Mouse (Mus musculus): Measurements from ENCODE around the gene Bhlhe41. TPM values are rescaled to one million over a fixed set of nuclear protein-coding genes. Genes with fewer than 3 reads are reported as not detected.
A peak's percentile ranks its signal among the peaks of the same experiment; 100 is the strongest.

Gene Bhlhe41
- polyA plus RNA-seq (2012; rRNA removed): 20.6 and 25.2 TPM in 2 replicates

DNA sequence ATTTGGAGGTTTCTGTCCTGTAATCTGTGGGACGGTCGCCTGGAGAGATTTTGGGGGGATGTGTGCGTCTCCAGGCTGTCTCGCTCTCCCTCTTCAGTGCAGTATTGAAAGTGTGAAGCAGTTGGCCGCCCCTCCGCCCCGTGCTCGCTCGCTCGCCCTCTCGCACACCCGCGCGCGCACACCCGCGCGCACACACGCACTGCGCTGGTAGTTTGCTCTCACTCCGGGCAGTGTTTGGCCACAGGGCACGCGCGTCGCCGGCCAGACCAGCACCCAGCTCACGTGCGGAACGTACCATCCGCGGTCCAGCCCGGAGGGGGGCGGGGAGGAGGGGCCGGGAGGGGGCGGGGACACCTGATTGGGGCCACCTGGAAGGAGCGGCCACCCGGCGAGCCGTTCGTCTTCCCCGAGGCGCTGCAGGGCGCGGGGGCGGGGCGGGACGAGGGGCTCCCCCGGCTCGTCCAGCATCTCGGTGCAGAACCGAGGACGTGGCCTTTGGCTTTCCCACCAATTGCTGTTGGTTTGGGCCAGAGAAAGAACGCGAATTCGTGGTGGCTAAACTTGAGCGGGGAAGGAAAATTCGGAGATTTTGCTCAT, at the start of gene Bhlhe41:
TSS of gene Bhlhe41 (minus strand) at position 270 of the 597 bp plus-strand sequence.
- DNase-seq (ENCODE audit: extremely low spot score in 1 of 2, low spot score in 1 of 2): peak in 1 of 2 experiments; percentile 77

DNA sequence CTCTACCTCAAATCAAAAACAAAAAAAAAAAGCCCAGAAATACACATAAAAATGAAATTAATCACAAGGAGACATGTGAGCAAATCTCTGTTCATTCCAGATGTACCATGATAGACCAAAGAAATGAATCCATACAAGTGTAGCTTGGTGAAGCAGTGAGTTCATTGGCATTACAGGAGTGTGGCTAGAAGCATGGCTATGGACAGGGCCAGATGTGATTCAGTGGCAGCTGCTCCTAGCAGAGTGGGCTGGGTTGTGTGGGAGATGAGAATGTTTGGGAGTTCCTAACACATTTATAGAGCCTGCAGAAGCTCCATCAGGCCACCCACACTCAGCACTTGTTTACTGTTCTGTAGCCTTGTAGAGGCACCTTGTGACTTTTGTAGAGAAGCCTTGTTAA, 46.9 kb upstream of the Bhlhe41 start:
- no peak for DNase-seq (ENCODE audit: extremely low spot score in 1 of 2, low spot score in 1 of 2)

DNA sequence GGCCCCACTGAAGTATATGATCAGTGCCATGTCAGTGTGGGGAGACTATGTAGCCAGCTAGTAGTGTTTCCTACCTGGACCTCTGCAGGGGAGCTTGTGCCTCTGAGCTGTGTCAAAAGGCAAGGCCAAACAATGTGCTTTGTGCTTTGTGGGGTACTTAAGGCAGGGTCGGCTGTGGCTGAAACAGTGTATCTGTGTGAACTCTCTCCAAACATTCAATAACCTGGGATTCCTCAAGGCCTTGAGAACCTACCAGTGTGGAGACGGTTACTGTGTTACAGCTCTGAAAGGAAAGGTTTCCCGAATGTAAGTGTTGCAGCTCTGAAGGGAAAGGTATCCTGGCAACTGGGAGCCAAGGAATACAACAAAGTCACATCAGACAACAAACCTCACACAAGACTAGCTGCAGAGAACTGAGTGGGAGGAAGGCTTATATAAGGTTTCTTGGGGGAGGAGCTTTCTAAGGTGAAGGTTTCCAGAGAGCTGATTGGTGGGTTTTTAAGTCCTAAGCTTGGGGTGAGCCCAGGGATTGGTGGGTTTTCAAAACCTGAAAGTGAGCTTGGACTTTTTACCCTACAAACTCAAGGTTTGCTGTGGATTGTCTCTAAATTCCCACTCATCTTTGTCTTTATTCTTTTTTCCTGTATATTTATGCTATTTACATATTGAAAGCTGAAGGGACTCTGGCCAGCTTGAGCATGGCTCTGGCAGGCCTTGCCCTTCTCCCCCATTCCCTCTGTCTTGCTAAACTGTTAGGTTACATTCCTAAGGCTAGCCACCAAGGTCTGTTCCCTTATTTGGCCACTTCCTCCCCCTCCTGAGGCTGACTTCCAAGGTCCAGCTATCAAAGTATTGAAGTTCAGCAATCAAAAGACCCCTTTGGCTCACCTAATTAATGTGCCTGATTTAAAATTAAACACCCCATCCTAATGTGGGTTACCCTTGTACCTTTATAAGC, 45.4 kb upstream of the Bhlhe41 start:
- peak in 1 of 2 experiments; percentile 17 for DNase-seq (ENCODE audit: extremely low spot score in 1 of 2, low spot score in 1 of 2)

DNA sequence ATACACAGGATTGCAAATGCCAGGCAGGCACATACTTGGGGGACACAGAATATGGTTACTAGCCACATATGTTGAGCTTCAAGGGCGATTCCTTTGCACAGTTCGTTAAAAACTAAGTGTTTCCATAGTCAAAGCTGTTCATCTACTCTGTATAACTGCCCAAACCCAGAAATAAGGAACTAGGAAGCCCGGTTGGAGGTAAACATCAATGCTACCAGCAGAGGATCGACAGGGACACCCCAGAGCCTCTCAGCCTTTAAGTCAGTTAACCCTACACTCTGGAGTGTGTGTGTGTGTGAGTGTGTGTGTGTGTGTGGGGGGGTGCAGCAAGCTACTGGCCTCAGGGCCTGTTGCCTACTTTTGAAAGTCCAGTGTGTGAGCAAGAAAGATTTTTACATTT, 44.6 kb upstream of the Bhlhe41 start:
- DNase-seq (ENCODE audit: extremely low spot score in 1 of 2, low spot score in 1 of 2): no peak

DNA sequence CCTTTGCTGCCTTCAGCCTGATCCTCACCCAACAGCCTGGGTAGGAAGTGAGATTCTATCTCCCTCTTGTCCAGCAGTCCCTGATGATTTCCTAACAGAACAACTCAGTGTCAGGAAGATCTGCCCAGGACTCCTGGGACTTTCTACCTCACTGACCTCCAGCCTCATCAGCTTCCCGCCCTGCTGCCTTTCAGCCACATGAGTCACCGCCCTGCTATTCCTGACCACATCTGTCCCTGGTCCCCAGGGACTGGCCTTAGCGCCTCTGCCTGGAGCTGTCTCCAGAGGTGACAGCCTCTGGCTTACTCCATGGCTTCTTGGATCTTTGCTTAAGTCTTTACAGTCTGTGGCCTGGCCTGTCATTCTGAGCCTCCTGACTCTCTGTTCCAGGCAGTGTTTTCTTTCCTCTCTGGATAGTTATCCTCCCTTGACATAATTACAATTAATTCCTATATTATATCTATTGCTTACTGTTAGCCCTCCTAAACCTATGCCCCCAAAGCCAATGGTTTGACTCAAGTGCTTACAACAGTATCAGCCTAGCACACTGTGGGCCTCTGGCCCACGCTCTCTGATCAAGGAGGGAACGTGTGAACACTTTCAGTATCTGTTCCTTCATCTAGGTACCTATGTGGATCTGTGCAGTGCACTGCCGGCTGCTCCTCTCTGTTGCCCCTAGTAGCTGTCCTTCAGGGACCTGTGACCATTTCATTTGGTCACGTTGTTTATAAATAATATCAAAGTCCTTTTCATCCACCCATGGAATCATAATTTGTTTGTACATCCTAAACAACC, 40.9 kb upstream of the Bhlhe41 start:
- DNase-seq (ENCODE audit: extremely low spot score in 1 of 2, low spot score in 1 of 2): no peak

DNA sequence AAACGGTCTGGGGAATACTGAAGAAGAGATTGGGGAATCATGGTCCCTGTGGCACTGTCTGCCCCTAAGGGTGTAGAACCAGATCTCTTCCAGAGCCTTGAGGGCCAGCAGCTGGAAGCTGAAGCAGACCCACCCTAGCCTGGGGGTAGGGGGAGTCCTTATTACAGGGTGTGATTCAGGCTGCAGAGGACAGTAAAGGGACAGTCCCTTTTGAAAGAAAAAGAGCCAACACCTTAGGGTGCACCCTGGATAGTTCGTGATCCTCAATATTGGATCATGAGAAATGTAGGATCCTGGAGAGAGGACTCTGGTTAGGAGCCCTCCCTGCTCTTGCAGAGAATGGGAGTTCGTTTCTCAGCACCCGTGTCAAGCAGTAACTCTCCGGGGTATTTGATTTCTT, 39.3 kb upstream of the Bhlhe41 start:
- no peak for DNase-seq (ENCODE audit: extremely low spot score in 1 of 2, low spot score in 1 of 2)

DNA sequence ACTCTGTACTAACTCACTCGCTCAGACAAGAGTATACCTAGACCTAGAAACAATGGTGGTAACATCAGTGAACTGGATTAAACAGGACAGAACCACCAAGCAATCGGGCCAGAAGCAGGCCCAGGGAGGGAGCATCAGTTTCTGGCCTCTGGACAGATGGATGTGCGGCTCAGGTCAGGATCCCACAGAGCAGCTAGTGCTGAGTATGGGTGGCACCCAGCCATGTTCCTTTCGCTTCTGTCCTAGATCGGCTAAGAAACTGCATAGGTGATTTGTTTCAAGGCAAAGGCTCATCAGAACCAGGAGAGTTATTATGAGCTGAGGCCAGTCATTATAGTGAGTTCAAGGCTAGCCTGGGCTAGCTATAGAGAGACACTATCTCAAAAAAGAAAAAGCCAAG, 38.8 kb upstream of the Bhlhe41 start:
- DNase-seq (ENCODE audit: extremely low spot score in 1 of 2, low spot score in 1 of 2): no peak

DNA sequence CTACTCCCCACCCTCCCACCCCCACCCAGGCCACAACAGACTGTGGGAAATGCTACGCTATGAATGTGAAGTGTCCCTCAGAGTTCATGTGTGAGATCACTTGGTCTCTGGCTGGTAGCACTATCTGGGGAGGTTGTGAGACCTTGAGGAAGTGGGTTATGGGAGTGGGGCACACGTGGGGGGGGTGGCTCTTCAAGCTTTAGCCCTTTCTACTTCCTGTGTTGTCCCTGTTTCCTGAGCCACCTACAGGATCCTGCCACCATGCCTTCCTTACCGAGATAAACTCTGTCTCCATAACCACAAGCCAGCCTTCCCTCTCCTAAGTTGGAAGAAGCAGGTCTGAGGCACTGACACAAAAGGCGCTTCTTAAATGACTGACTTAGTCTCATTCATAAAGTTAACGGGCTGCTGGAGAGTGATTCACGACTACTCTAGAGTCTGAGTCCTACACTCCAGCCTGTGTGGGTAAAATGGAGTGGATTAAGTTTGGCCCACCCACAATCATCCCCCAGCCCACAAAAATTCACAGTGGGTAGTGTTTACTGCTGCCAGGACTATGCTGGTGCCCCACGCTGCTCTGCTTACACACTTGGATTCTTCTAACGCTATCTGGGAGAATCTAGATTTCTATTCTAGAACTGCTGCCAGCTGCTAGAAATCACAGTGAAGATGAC, 29.4 kb upstream of the Bhlhe41 start:
- DNase-seq (ENCODE audit: extremely low spot score in 1 of 2, low spot score in 1 of 2): no peak

DNA sequence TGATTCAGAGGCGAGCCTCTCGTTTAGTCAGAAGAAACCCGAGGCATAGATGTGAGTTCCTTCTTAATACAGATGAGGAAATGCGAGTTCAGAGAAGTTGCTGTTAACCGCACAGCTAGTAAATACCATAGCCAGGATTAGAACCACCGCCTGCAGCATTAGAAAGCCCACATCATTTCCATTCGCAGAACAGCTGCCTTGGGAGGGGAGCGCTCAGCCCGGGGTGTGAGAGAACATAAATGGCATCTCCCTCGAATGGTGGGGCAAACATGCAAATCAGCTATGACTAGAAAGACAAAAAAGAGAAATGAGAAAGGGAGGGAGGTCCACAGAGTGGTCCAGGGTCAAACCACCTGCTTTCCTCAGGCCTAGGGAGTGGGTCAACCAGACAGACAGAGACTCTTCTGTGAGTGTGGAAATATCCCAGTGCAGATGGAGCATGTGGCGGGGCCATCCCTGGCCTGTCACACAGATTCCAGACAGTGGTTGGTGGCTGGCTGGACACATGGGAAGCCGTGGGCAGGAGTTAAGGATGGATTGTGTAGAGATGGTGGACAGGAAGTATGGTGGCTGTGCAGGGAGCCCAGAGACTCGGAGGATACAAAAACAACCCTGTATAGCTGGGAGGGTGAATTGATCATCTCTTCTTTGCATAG, 28.1 kb upstream of the Bhlhe41 start:
- no peak for DNase-seq (ENCODE audit: extremely low spot score in 1 of 2, low spot score in 1 of 2)

DNA sequence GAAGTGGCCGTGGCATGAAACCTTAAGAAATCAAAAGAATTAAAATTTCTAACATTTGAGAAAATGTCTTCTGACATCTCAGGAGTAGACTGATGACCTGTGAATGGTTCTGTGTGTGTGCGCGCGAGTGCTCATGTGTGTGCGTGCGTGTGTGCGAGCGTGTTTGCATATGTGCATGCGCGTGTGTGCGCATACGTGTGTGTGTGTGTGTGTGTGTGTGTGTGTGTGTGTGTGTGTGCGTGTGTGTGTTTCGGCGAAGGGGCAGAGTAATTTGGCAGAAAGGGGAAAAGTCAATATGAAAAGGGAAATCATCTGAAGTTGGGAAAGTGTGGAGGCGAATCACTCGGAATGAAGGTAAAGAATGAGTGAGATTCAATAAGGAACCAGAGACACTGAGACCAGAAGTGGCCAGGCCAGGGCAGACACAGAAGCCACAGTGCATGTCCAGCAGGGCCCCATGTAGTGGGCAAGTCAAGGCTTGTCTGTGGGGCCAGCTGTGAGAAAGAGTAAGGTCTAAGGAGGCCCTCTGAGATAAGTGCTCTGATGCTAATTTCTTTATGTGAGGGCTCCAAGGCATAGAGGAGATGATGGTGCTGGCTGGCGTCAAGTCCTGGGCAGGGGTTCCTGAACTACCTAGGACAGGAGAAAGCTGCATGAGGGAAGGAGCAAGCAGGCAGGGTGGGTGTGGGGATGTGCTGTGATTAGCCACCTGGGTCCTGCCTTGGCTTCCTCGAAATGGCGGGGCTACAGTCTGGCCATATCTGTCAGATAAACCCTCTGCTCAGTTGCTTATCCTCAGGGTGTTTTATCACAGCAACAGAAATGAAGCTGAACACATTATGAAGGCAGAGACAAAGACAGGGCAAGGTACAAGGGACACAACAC, 27.3 kb upstream of the Bhlhe41 start:
- DNase-seq (ENCODE audit: extremely low spot score in 1 of 2, low spot score in 1 of 2): no peak

DNA sequence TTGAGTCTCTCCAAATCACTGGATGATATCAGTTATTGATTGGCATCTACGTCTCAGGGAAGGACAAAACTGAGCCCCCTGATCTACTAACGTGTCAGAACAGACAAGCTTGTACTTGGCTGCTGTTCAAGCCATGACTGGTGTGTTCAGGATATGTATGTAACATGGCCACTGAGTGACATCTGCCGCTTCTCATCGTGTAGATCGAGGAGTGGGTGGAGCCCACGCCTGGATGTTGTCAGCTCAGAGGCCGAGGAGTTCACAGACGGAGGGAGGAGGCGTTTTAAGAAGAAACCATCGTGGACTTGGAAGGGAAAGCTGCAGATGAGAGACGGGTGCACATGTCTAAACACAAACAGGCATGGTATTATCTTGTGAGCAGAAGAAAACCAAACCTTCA, 26.6 kb upstream of the Bhlhe41 start:
- no peak for DNase-seq (ENCODE audit: extremely low spot score in 1 of 2, low spot score in 1 of 2)

DNA sequence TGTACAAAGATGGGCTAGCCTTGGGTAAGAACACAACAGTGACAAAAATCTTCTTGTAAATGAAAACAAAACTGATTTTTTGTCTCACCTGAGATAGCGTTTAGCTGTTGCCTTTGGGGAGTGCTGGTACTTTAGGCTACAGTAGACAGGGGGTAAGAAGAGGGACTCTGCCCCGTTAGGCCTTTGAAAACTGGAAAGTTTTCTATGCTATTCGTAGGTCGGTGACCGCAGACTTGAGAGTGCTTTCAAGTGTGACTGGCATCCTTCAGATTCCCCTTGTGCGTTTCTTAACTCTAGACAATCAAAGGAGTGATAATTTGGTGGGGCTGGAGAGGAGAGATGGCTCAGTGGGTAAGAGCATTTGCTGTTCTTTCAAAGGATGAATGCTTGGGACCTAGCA, 22.4 kb upstream of the Bhlhe41 start:
- DNase-seq (ENCODE audit: extremely low spot score in 1 of 2, low spot score in 1 of 2): no peak

DNA sequence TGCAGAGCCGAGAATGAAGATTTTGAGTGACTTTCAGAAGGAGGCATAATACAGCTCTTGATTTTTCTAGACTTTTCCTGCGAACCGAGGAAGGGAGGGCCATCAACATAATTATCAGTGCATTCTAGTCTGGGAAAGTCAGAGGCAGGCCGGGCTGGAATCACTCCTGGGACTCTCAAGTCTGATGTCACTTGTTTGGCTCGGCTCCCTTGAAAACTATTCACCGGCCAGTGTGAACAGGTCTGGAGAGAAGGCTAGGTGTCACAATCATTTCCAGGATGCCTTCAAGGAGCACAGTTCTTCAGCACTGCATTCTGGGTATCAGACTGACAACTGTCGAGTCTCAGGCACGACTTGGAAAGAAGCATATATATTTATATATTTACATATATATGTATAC, 20.9 kb upstream of the Bhlhe41 start:
- no peak for DNase-seq (ENCODE audit: extremely low spot score in 1 of 2, low spot score in 1 of 2)

DNA sequence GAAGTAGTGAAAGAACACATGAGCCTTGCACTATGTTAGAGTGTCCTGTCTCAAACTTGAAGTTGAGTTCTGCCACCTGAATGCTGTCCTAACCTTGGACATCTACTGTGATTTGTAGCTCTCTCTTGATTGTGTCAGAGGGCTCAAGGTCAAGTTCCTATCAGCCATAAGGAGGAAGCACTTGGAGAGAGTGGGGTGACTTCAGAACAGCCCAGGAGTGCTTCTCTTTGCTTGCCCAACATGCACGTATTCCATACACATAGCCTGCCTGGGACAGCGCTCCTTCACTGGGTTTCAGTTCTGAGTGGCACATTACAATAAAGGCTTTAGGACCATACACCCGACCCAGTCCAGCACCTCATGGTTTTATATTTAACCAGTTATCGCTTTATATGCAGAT, 19.7 kb upstream of the Bhlhe41 start:
- DNase-seq (ENCODE audit: extremely low spot score in 1 of 2, low spot score in 1 of 2): no peak

DNA sequence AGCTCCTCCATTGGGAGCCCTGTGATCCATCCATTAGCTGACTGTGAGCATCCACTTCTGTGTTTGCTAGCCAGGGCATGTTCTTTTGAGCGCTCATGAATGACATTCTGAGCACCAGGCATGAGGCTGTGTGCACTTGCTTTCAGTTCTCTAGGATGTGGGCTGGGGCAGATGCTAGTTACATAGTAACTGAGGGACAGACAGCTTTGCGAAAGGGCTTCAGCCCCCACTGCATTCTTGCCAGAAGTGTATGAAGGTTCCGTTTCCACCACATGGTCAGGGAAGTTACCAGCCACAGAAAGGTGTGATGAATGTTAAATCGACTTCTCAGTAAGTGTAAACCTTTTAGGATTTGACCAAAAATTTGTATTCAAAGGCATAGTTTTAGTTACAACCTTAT, 18.3 kb upstream of the Bhlhe41 start:
- DNase-seq (ENCODE audit: extremely low spot score in 1 of 2, low spot score in 1 of 2): no peak

DNA sequence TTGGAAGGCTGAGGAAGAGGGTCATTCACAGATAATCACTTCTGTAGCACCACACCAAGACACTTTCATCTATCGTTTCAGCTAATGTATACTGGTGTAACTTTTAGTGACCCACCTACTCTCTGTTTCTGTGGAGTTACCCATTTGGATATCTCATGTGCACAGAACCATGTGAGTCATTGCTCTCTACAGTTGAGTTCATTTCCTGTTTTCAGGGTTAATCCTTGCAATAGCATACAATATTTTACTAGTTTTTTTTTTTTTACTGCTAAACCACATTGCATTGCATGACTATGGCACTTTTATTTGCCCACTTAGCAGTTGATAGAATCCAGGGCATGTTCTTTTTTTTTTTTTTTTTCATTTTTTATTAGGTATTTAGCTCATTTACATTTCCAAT, 17.7 kb upstream of the Bhlhe41 start:
- no peak for DNase-seq (ENCODE audit: extremely low spot score in 1 of 2, low spot score in 1 of 2)

DNA sequence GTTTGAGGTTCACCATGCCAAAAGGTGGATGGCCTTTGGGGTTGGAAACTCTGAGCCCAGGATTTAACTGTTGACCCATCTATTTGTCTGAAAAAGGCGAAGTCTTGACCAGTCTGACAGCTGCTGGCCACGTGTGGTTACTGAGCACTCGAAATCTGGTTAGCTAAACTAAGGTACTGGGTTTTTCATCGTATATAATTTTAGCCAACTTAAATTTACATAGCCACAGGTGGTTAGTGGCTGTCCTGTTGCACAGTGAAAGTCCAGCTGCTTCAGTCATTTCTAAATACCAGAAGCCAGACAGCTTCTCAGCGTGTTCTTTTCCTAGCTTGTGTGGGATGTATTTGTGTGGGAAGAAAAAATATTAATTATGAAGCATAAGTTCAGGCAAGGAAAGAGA, 15.3 kb upstream of the Bhlhe41 start:
- DNase-seq (ENCODE audit: extremely low spot score in 1 of 2, low spot score in 1 of 2): no peak

DNA sequence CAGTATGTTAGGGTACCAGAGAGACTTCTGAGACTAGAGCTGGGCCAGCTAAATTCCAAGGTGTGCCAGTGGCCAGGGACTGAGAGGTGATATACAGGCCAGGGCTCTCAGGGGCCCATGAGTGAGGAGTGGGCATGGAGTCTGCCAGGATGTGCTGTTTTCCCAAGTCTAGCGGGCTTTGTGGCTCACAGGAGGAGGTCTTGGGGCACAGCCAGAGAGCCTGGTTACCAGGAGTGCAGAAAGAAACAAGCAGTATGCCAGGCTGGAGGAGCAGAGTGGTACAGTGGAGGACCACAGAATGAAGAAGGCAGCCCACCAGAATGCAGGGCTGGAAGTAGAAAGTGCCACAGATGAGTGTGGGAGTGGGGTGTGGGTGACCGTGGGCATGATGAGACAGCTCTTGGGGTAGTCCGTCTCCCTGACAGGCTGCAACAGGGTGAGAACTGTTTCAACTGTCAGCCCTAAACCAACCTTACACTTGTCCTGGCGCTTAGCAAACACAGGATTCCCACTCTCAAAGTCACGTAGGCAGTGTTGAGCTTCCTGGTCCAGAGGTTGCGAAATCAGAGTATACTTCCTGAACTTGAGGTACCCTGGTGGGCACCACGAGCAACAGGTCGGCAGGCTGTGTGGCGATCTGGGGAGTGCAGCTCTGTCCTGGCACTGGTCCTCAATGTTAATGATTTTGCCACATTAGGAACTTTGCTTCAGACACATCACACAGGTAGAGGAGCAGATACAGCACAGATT, 11.8 kb upstream of the Bhlhe41 start:
- no peak for DNase-seq (ENCODE audit: extremely low spot score in 1 of 2, low spot score in 1 of 2)

DNA sequence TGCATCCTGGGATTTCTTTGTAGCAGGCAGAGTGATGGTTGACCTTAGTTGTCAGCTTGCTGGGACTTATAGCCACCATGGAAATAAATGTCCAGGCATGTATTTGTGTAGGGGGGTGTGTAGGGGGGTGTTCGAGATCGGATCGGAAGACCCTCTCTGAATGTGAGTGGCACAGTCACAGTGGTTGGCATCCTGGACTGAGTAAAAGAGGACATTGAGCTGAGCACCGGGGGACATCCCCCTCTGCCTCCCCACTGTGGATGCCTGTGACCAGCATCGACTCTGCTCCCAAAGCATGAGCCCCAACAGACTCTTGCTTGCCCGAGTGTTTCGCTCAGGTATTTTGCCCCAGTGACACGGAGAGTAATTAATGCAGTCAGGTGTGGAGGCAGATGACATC, 8.0 kb upstream of the Bhlhe41 start:
- no peak for DNase-seq (ENCODE audit: extremely low spot score in 1 of 2, low spot score in 1 of 2)

Measured in frontal cortex, adult 2 months (tissue).